Mouse (Mus musculus): Measurements from ENCODE around the gene Auts2.

The Auts2 gene

DNA sequence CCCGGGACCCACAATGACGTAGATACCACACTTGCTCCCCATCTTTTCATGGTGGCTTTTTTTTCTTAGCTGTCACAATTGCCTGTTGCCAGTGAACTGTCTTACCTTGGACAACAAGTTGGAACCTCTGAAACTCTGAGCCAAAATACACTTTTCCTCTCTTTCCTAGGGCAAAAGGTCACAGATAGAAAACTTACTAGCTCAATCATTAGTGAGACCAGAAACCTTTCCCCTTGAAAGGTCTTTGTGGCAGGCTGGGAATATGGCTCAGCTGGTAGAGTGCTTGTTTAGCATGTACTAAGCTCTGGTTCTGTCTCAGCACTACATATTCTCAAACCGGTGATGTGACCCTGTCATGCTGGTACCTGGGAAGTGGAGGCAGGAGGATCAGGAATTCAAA lies 93.1 kb downstream of the Auts2 start:
- DNase-seq (ENCODE audit: low read depth, low spot score): no peak

DNA sequence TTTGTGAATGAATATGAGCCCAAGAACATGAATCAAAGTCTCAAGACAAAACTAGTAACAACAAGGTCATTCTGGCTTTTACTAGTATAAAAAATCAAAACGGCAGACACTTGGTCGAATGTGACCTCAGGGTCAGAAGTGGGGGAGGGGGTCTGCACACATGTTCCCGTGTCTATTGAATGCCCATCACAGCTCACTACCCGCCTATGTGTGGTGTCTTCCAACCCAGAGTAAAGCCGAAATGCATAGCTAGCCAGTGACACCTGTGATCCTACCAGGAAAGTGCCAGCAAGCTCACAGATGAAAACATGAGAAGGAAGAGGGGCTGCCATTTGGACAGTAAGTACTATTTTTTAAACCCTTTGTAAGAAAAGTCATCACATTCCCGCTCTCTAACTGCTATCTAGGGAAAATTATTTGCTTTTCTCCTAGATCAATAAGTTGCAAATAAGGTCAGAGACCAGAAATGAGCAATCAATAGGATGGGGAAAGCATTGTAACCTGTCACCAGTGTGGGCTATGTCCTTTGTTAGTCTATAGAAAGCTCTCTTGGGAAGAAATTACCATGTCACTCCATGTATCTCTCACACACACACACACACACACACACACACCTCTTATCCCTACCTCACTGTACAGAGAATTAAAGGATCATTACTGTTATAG lies 94.6 kb downstream of the Auts2 start:
- DNase-seq (ENCODE audit: low read depth, low spot score): no peak

DNA sequence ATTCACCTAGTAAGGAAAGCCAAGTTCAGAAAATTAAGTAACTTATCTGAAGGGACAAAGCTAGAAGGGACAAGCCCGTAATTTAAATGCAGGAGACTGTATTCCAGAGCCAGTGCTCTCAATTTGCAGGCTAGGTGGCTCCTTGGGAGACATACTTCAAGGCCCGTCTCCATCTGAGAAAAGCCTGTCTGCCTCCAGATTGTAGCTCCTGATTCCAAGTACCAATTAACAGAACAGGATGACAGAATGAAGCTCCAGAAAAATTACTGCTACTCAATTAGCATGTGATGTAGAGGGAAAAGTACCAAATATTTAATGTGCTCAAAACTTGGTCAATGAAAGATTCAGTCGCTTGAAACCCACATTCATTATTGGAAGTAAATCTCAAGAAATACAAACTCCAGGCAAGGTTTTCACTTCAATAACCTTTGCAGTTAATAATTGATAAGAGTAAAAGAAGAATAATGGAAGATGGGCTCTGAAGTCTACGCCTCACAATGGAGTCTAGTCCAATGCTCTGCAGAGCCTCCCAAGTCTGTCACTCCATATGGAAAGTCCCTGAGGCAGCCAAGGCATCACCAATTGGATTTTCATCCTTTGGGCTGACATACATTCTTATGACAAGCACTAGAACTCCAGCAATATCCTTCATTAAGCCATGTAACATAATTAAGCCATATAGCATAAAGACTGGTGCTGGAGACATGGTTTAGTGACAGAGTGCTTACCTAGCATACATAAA lies 97.8 kb downstream of the Auts2 start:
- no peak for DNase-seq (ENCODE audit: low read depth, low spot score)

DNA sequence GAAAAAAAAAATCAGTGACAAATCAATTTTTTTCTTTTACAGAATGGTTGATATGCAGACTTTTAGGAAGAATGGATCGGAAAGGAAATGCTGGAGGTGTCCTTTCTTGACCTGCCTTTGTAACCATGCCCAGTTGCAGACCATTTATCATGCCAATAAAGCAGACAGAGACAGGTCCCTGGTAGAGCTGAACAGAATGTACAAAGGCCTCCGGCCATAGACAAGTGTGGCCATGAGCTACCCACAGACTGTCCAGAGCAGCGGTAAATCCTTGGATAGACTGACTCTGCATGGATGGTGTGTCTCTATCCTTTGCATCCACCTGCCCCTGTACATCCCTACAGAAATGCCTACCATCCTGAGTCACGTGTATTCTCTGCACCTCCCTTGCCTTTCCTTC lies 100.2 kb downstream of the Auts2 start:
- no peak for DNase-seq (ENCODE audit: low read depth, low spot score)

DNA sequence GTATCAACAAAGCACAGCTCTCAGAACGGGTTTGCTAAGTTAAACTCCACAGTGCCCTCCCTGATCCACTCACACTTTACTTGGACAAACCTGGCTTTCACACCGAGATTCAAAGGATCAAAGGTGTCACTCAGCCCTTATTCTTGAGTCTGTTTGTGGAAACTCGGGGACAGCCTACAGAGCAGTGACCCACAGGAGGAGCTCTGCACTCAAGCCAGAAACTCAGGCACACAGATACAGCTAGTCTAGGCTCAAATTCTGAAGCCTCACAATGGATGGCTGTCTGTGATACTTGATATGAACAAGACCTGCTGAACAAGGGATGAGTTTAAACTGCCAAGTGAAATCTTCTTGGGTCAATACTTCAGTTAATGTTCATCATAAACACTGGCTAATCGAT lies 104.7 kb downstream of the Auts2 start:
- DNase-seq (ENCODE audit: low read depth, low spot score): no peak

DNA sequence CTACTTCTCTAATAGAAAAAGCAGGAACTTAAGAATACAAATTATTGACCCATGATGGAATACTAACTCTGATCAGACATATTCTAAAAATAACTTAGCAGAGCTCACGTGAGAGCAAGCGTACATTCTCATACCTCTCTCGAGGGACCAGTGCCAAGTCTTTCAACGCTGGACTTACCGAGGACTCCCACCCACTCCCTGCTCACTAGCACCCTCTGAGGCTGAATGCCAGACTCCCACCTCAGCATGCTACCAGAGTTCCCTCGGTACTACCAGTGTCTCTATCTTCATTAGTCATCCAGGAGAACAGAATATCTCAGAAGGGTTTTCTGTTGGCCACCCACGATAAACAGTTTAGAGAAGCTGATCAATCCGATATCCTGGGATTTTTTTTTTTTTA lies 105.2 kb downstream of the Auts2 start:
- DNase-seq (ENCODE audit: low read depth, low spot score): no peak

DNA sequence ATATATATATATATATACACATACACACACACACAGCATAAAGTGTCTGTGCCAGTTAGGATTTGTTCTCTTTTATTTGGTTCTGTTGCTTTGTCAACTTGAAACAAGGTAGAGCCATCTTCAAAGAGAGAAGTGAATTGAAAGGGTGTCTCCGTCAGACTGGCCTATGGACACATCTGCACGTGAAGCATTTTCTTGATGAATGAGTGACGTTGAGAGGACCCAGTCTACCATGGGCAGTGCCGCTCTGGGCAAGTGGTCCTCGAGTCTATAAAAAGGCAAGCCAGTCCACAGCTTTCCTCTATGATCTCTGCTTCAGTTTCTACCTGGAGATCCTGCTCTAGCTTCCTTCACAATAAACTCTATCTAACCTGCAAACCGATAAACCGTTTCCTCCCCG lies 105.7 kb downstream of the Auts2 start:
- DNase-seq (ENCODE audit: low read depth, low spot score): no peak

DNA sequence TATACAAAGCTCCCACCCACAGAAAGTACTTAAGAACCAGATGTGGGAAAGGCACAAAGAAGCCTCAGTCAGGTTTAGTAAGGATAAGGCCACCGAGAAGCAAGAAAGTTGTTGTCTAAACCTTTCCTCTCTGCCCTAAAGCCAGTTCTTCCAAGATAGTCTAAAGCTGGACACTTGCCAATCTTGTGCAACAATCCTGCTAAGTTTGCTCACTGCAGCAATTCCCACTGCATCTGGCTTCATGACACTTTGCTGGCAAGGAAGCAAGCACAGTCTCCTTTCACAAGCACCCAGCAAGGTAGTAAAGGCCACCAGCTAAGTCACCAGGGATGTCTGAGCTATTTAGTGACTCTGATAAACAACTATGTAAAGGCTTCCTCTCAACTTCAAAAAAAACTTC lies 106.2 kb downstream of the Auts2 start:
- DNase-seq (ENCODE audit: low read depth, low spot score): peak; percentile 54

DNA sequence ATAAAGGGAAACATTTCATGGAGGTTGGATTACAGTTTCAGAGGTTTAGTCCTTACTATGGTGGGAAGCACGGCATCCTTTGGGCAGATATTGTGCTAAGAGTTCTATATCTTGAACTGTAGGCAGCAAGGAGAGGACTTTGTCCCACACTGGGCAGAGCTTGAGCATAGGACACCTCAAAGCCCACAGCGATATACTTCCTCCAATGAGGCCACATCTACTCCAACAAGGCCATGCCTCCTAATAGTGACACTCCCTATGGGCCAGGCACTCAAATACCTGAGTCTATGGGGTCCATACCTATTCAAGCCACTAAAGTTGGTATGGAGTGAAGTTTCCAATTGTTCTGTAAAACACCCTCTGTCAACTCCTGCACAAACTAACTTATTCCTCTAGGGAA lies 106.7 kb downstream of the Auts2 start:
- no peak for DNase-seq (ENCODE audit: low read depth, low spot score)

DNA sequence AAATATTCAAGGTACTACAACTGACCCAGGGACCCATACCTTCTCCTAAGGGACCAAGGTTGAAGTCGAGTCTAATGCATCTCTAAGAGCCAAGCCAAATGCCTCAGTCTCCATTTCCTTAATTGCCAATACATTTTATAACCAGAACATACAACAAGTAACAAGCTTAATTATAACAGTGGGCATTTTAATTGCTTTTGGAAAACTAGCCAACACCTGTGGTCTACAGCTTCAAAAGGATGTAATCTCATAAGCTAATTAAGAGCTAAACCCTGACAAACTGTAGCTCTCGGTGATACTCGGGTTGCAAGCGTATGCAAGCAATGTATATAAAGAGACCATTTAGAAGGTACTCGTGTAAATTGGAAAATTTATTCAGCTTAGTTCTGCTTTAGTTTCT lies 107.7 kb downstream of the Auts2 start:
- DNase-seq (ENCODE audit: low read depth, low spot score): no peak

DNA sequence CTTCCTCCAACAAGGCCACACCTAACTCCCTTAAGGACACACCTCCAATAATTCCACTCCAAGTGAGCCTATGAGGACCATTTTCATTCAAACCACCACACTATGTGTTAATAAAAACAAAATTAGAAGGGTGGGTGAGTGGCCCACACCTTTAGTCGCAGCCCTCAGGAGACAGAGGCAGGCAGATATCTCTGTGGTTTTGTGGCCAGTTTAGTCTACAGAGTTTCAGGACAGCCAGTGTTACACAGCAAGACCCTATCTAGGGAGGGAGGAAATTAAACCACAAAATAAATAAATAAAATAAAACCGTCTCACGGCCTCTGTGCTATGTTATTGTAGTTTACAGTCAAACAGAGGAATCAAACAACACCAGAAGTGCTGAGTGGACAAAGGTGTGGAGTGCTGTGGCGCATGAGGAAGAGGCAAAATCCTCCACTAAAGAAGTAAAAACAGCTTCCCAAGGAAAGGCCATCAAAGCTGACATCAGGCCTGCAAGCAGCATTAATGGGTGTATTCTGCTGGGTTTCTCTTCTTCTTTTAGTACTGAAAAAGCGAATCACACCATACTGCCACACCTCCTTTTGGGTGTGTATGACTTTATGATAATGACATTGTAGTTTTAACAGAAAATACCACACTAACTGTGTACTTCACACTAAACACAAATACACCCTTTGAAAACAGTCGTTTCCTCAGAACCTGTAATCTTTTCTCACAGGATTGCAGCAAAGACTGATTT lies 109.6 kb downstream of the Auts2 start:
- DNase-seq (ENCODE audit: low read depth, low spot score): no peak

DNA sequence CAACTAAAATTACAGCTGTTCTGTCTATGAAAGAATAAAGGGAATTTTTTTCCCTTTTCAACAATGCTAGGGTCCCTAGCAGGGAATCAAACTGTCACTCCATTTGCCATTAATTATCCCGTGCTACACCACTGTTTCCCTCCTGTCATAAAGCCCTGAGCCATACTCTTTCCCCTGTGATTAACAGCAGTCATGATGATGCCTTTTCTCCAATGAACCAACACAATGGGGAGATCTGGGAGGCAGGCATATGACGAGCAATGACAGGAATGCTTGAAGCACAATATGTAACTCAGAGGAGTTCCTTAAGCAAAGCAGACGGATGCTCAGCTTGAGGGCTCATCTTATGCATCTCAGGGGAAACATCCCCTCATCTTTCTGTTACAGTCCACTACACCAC lies 113.8 kb downstream of the Auts2 start:
- DNase-seq (ENCODE audit: low read depth, low spot score): no peak

DNA sequence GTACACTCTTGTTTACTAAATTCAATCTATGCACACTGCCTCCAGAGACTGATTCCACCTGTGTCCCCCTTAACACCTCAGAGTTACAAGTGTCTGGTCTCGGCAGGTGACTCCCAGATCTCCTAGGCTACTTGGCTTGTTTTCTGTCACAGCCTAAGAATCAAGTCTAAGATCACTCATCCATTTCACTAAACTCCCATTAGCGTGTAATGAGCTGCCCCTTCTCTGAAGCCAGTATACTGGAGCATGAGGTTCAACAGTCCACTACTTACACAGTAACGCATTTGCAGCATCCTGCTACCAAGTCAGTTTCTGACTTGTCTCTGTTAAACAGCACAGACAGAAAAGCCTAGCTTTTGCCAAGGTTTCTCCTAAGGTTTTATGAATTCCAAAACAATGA lies 116.8 kb downstream of the Auts2 start:
- DNase-seq (ENCODE audit: low read depth, low spot score): no peak

DNA sequence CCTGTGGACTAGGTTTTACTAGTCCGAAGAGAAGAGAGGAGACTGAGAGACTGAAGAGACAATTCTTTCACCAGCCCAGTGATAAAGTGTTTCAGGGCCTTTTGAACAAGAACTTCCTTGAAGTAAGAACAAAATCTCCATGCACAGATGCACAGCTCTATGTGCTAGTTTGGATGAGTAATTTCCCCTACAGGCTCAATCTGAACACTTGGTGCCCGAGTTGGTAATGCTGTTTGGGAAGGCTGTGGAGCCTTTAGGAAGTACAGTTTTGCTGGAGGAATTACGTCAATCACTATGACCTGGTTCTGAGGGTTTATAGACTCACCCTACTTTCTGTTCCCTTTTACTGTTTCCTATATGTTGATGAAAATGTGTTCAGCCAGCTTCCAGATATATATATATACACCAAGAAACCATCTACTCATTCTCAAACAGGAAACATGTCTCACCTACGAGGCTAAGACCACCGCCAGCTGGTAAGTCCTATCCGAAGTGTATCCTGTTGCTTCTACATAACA lies 117.3 kb downstream of the Auts2 start:
- no peak for DNase-seq (ENCODE audit: low read depth, low spot score)

DNA sequence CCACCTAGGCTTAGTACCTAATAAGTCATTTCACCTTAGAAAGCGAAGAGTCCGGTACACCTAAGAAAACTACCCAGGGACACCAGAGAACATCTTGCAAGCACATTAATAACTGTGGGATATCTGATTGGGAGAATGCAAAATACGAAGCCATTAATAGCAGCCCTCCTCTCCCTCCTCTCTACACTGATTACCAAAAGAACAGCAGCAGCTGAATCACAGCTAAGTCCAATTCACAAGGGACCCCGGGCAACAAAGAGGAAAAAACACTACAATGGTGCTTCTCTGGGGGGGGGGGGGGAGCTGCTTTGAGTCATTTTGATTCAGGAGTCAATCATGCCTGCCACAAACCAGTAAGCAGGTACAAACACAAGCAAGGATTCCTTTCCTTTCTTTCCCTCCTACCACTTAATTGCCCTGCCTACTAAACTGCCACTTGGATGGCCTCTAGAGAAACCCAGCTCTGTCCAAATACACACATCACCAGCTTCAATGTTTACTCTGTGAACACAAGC lies 132.7 kb downstream of the Auts2 start:
- no peak for DNase-seq (ENCODE audit: low read depth, low spot score)

DNA sequence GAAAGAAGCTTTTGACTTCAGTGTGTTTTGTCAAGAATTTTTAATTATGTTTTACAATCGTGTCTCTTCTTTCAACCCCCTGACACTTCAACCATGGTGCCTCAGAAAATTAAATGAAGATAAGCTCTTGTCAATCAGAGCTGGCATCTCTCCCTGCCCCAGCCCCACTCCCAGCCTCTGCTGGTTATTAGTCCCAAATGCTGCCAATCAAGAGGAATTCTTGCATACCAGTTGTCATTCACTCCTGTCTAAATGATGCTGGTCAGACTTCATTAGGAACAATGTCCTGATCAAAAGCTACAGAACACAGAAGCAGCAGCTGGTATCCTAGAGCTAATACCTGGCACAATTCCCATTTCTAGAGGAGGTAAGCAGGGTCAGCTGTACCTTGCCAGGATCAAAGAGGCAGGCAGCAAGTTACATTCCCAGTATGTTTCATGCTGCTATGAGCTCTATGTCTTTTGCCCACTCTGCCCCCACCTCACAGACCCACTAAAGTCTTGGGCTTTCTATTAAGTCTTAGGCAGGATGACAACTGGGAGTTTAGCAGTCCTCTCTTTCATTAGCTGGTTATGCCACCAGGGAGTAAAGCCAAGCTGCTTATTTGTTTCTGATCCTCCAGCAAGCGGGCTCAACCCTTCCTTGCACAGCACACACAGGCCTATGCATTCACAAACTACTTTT lies 134.1 kb downstream of the Auts2 start:
- DNase-seq (ENCODE audit: low read depth, low spot score): no peak

DNA sequence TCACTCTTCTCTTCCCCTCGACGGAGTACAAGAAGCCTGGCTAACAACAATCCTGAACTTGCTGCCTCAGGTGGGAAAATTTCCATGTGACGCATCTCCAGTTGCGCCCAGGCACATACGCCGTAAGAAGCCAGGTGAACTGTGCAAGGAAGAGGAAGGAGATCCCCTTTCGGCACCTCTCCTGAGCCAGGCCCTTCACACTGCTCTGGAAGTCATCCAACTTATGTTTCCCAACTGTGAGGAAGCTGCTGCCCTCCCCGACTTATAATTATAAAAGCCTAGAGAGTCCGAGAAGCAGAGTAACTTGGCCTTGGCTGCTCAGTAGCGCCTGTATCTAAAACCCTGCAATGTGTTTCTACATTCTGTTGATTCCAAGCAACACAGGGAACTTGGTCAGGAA lies 142.6 kb downstream of the Auts2 start:
- peak; percentile 17 for DNase-seq (ENCODE audit: low read depth, low spot score)

DNA sequence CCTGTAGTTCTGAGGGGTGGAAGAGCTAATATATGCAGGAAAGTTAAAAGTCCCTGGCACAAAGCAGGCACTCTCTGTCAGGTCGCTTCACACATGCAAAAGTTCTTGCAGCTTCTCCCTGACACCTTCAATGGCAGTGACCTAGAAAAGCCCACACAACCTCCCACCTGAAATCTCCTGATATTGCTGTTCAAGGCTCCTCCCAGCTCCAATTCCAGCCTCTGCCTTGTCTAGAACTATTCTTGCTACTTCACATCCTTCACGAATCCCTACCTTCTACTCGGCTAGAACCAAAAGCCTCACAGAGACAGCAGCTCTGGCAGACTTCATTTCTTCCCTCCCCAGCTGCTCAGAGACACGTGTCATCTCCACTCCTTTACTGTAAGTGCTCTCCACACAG lies 143.7 kb downstream of the Auts2 start:
- no peak for DNase-seq (ENCODE audit: low read depth, low spot score)

DNA sequence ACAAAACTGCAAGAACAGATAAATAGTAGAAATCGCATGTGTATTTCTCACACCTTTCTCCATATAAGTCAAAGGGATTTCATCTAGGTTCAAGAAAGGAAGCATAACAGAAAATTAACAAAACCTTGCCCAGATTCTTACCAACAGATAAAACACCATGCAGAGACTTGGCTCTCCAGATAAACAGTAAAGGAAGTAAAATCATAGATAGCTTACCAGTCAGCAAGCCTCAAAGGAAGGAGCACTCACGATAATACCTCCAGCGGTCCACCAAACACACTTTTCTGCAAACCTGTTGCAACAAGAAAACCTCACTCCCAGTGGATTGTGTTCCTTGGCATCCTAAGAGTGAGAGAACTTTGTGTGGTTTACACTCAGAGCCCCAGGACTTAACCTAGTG lies 147.2 kb downstream of the Auts2 start:
- DNase-seq (ENCODE audit: low read depth, low spot score): no peak

DNA sequence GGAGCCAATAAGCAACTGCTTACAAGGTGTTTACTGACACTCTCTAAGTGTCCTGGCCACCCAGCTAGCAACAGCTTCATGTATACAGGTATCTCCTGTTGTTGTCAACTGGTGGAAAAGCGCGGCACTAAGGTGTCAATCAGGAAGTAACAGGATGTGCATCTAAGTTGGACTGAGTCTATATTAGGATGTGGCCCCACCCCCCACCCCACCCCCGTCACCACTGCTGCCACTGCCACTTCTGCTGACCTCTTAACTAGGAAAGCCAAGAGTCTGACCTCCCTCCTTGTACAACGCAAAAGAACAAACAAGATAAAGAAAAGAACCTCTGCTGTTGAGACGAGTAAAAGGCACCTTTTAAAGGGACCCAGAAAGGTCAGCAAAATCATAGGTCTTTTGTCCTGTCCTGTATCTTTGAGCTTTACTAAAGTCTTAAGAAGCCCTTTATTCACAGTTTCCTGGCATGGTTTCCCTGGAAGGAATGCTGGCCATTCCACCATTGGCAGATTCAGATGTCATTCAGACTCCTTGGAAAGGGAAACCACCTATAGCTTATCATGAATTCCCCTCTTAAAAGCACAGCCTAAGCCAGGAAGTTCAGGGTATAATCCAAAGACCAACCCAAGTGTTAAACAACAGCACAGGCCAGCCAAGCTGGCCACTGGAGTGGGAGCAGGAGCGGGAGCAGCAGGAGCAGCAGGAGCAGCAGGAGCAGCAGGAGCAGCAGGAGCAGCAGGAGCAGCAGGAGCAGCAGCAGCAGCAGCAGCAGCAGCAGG lies 148.2 kb downstream of the Auts2 start:
- no peak for DNase-seq (ENCODE audit: low read depth, low spot score)

Data from skeletal muscle tissue, adult 2 months (tissue).